Mouse (Mus musculus) megakaryocyte, embryonic 14.5 days (primary cell): ENCODE data around the gene Dab2ip.

Experiments
- FLI1 ChIP-seq: IDR thresholded peaks from 2 replicates; pipeline ENCODE4 v1.6.1; 2012; ENCODE audit warnings: low read length, inconsistent platforms, mixed read lengths
- GATA1 ChIP-seq: IDR thresholded peaks from 3 replicates; pipeline ENCODE4 v1.6.1; 2012; ENCODE audit warnings: mixed read lengths, low read length, inconsistent platforms, borderline replicate concordance

DNA sequence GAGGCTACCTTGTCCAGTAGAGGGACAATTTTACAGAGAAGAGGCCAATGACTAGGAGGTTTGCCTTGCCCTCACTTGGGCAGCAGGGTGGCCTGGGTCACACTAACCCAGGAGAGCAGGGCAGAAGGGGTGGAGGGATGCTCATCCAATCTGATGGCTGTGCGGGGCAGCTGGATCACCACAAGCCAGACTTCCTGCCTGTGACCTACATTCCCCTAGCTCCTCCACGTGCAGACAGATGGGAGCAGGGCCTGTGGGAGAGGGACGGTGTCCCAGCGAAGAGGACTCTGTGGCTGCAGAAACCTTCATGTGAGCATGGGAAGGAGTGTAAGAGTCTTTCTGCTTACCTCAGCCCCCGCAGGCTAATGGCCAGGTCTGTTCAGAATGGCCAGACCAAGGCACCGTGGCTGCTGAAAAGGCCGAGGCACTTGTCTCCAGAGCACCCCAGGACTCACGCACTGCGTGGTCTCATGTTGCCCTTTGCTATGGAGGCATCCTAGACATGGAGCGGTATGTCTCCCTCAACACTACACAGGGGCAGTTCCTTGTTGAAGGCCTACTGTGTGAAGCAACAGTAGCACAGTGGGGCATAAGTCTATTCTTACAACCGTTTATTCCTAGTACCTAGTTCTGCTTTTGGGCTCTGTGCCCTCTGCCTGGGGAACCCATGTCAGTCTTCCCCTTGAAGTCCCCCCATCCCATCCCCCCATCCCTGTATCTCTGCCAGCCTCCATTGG lies 9.1 kb downstream of the Dab2ip start:
- TF ChIP-seq GATA1 (no peak), FLI1 (no peak)
